Mouse (Mus musculus): ENCODE results near the gene Ptpn23.

- no peak for TF ChIP-seq POLR2A (IDR thresholded peaks at IDR 0.05; ENCODE audit: borderline replicate concordance, control insufficient read depth, low read depth, low read length)
- TF ChIP-seq CTCF (IDR thresholded peaks at IDR 0.05; ENCODE audit: control insufficient read depth, insufficient read depth, low read length) = no peak
Observed at GRCm38 (mm10) chr9:110345057-110345739, 62.8 kb downstream of the Ptpn23 start.
